Mouse (Mus musculus) ZHBTc4 (cell line): ENCODE measurements around the gene Pdss2.
"Not testable (repeated sequence)": the region's sequence is repeated elsewhere in the genome, so short reads cannot be mapped to it uniquely, and the experiment has no call there.

Experiments
- DNase-seq: peaks from one replicate; pipeline ENCODE4 v3.0.0-alpha.2; 2011; ENCODE audit warnings: low read depth, low spot score

Gene Pdss2

GRCm38 (mm10) chr10:43373666-43374065 lies 152.4 kb downstream of the Pdss2 start:
- DNase-seq: peak; percentile 16

- no peak for DNase-seq
These were observed 154.0 kb downstream of the Pdss2 start for GRCm38 (mm10) chr10:43375286-43375685.

- no peak for DNase-seq
These were observed 155.5 kb downstream of the Pdss2 start for GRCm38 (mm10) chr10:43376749-43377148.

GRCm38 (mm10) chr10:43378279-43378678 lies 157.0 kb downstream of the Pdss2 start:
- peak; percentile 82 for DNase-seq

GRCm38 (mm10) chr10:43378732-43379644 lies 157.7 kb downstream of the Pdss2 start:
- DNase-seq: no peak

GRCm38 (mm10) chr10:43382660-43383059 lies 161.4 kb downstream of the Pdss2 start:
- DNase-seq: peak; percentile 15

GRCm38 (mm10) chr10:43384623-43385022 lies 163.3 kb downstream of the Pdss2 start:
- DNase-seq: no peak

GRCm38 (mm10) chr10:43392921-43393320 lies 171.6 kb downstream of the Pdss2 start:
- DNase-seq: peak; percentile 33

GRCm38 (mm10) chr10:43393818-43394217 lies 172.5 kb downstream of the Pdss2 start:
- no peak for DNase-seq

GRCm38 (mm10) chr10:43395824-43396223 lies 174.5 kb downstream of the Pdss2 start:
- DNase-seq: no peak

- DNase-seq: no peak
These were observed 178.5 kb downstream of the Pdss2 start for GRCm38 (mm10) chr10:43399596-43400316.

GRCm38 (mm10) chr10:43406107-43406506 lies 184.8 kb downstream of the Pdss2 start:
- no peak for DNase-seq

- DNase-seq: no peak
These were observed 185.6 kb downstream of the Pdss2 start for GRCm38 (mm10) chr10:43406885-43407284.

GRCm38 (mm10) chr10:43409506-43410230 lies 188.4 kb downstream of the Pdss2 start:
- DNase-seq: no peak

GRCm38 (mm10) chr10:43411164-43411563 lies 189.9 kb downstream of the Pdss2 start:
- not testable (repeated sequence) for DNase-seq

GRCm38 (mm10) chr10:43417346-43417745 lies 196.1 kb downstream of the Pdss2 start:
- DNase-seq: no peak

GRCm38 (mm10) chr10:43420660-43421413 lies 199.6 kb downstream of the Pdss2 start:
- peak; percentile 43 for DNase-seq

- no peak for DNase-seq
These were observed 200.9 kb downstream of the Pdss2 start for GRCm38 (mm10) chr10:43422061-43422770.

GRCm38 (mm10) chr10:43424545-43424944 lies 203.3 kb downstream of the Pdss2 start:
- peak; percentile 31 for DNase-seq

GRCm38 (mm10) chr10:43430606-43431005 lies 209.3 kb downstream of the Pdss2 start:
- no peak for DNase-seq

GRCm38 (mm10) chr10:43434326-43434725 lies 213.0 kb downstream of the Pdss2 start:
- no peak for DNase-seq
